Mouse (Mus musculus) urinary bladder, postnatal 10 days (tissue): ENCODE results near the gene Wdr75.
A peak's percentile ranks its signal among the peaks of the same experiment; 100 is the strongest.

Experiments used
- DNase-seq: peaks from one replicate; pipeline ENCODE4 v3.0.0; 2022; ENCODE audit warnings: low spot score

Gene Wdr75

DNA sequence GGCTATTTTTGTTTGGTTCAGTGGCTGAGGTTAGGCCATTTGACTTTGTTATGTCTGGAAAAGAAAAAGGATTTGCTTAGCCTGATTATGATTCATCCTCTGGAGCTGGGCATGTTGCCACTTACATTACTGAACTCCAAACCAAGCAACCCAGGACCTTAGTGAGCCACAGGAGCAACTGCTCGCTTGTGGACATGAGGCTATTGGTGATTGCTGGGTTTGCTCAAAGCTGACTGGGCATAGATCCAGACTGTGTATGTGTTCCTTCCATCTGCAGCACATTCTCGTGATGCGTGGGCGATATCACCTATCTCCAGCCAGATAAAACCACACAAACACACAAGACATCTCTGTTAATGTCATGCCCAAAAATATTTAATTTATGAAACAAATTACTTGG, 42.8 kb downstream of the Wdr75 start:
- DNase-seq, result peak; percentile 14

- no peak for DNase-seq
Measured at GRCm38 (mm10) chr1:45838271-45838670, 43.3 kb downstream of the Wdr75 start.

DNA sequence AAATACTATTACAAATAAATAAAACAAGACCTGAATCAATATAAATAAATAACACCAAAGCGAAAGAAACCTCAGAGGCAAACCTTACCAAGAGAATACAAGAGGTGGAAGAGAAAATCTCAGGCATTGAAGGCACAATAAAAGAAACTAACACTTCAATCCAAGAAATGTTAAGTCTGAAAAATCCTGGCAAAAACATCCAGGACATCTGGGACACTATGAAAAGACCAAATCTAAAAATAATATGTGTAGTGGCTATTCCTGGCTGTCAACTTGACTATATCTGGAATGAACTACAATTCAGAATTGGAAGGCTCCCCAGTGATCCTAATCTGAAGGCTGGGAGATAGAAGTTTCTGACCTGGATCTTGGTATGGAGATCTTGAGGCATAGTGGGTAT, 50.5 kb downstream of the Wdr75 start:
- DNase-seq, result no peak

DNA sequence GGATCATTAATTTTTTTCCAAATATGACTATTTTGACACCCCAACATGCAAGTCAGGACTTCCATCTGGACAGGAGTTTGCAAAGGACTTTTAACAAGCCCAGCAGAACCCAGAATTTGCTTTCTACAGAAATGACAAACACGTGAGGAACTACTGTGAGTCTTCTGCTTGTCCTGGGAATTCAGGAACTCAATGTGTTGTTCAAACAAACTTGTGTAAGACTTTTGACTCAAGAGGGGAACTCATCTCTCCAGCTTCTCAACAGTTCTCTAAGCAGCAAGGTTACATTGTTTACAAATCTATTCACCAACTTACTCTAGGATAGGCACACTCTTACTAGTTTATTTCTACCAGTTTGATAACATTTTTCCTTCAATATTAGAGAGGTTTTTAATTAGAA, 63.1 kb downstream of the Wdr75 start:
- DNase-seq, result no peak

- no peak for DNase-seq
Measured at GRCm38 (mm10) chr1:45860349-45860748, 65.4 kb downstream of the Wdr75 start.

- DNase-seq, result no peak
Measured at GRCm38 (mm10) chr1:45861162-45861561, 66.2 kb downstream of the Wdr75 start.

DNA sequence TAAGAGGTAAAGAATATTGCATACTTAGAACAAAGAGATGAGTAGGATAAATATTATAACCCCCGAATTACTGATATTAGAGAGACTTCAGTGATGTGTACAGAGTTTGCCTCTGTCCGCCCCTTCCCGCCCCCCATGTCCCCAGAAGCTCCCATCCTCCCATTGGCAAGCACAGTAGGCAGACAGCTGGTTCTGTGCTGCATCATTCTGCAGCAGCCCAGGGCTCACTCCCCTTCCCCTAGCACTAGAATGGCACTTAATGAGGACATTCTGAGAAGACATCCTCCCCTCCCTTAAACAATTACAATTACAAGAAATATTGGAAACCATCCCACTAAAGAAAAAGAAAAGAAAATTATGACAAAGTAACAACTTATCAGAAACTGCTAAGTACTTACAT, 68.7 kb downstream of the Wdr75 start:
- DNase-seq, result no peak

DNA sequence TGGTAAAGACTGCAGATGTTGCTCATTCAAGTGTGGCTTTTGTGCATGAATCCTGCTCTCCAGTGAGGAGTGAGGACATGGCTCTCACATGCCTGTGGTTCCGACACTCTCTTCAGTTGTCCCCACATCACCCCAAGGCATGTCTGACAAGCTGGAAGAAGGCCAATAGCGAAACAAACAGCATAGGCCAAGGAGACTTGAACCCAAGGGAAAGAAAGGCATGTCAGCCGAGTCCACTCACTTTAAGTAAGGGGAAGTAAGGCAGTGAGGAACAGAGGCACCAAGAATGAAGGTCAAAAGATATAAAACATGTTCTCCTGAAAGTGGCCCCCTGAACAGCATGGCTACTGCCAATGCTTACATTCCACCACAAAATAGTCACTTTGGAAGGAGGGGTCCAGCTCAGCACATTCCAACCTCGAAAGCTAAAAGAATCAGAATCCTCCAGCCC, 69.6 kb downstream of the Wdr75 start:
- DNase-seq, result no peak

- DNase-seq, result no peak
Measured at GRCm38 (mm10) chr1:45865316-45865715, 70.3 kb downstream of the Wdr75 start.

GRCm38 (mm10) chr1:45865727-45866126, 70.8 kb downstream of the Wdr75 start:
- DNase-seq, result no peak

DNA sequence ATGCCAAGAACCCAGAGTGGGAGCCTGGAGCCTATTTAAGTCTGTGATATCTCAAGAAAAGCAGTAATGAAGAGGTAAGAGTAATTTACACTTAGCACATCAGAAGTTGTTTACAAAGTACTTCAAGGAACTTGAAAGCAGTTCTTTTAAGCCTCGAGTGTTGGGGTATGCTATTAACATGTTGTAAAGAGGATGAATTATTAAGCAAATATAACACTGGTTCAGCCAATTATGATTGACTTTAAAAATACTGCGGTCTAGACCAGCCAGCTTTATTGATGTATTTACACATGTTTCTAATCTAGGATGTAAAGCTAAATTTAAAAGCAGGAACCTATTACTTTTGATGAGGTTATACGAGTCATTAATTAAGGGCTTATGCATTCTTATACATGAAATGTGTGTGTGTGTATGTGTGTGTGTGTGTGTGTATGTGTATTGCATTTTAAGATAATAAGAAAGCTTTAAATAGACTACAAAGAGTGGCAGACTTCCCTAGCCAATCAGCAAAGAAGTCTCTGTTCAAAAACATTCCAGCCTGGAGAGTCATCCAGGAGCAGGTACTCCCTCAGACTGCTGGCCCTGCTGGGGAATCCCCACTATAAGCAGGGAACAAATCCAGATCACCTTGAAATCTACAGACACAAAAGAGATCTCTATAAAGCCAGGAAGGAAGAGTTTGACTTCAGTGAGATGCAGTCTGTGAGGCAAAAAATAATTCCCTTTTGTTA, 71.5 kb downstream of the Wdr75 start:
- no peak for DNase-seq

DNA sequence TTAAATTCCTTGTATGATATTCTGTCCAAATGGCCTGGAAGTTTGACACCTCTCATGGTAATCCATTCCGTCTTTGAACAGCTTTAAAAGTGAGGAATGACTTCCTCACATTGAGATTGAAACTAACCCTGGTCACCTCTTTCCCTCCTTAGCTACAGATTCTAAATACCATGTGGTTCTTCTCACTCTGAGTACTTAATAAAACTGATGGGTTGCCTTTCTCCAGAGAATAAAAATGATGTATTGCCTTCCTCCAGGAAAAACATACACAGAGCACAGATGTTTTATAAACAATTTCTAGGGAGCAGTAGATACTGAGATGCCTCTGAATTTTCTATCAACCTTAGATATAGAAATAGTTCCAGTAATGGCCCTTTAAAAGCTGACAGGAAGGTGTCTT, 73.1 kb downstream of the Wdr75 start:
- no peak for DNase-seq

DNA sequence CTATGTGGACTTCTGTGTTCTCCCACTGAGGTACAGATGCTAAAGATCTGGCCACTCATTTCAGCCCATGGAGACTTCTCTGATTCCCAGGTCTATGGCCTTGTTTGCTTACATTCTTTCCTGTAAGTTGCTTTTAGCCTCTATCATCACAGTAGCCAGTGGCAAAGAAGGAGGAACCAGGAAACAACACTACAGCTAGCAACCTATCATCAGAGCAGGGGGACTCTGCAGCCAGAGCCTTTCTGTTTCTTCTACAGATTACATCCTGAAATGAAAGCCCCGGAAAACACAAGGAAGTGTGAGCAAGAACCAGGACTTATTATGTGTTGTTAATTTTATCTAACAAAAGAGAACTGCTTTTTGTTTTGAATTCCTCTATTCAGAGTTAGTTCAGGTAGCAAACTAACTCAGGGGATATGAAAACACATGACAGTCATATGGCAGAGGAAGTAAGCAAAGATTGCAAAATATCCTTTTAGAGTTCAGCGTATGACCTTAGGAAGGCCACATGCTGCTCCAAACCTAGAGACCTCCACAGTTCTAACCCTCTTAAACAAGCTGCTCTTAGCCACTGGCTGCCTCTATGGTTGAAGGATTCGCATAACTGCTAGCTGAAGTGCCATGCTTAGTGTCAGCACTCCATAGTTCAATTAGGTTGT, 73.6 kb downstream of the Wdr75 start:
- no peak for DNase-seq
